Mouse (Mus musculus): ENCODE results near the gene 4931406C07Rik.

DNA sequence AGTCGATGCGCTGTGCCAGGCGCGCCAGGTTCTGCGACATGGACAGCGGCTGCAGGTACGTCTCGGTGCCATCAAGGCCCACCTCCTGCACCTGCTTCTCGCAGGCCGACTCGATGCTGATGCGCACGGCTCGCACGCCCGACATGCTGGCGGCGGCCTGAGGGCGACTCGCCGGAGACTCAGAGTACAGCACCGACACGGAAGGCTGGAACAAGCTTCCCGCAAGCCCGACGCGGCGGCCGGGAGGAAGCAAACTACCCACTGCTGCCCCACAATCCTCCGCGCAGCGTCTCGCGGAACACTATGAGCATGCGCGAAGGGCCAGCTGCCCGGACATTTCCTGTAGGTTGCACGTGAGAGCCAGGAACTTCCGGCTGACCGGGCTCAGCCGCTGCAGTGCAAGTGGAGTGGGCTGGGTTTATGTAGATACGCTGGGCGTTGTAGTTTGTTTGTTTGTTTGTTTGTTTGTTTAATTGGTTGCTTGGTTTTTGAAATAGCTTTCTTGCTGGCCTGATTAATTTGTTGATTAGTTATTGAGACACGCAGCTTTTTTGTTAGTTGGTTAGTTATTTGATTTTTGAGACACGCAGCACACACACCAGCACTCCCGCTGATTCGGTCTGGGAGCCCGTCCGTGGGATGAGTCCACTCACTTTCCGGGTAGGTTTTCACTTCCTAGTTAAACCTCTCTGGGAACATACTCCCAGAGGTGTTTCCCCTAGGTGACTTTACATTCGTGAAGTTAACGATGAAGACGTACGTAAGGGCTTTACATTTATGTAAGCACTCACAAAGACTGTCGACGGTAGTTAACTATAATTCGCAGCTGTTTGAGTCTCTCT is 26.4 kb downstream of the 4931406C07Rik start, which contains the start of gene Med17:
- TF ChIP-seq CTCF (conservative IDR thresholded peaks at IDR 0.05 in 1 of 2, IDR thresholded peaks at IDR 0.05 in 1 of 2; ENCODE audit: low read depth in 2 of 2, low read length in 2 of 2) (no peak), JUND (conservative IDR thresholded peaks at IDR 0.05; ENCODE audit: low read depth, low read length) (no peak), USF2 (conservative IDR thresholded peaks at IDR 0.05; ENCODE audit: low read depth, low read length) (peak; percentile 25; the same call in 1 of the 2 replicates), POLR2A (IDR thresholded peaks at IDR 0.05; ENCODE audit: low read depth, low read length) (peak; percentile 95)
